Mouse (Mus musculus): ENCODE measurements around the gene Rac3.
"Not testable (repeated sequence)": the region's sequence is repeated elsewhere in the genome, so short reads cannot be mapped to it uniquely, and the experiment has no call there.

The Rac3 gene

DNA sequence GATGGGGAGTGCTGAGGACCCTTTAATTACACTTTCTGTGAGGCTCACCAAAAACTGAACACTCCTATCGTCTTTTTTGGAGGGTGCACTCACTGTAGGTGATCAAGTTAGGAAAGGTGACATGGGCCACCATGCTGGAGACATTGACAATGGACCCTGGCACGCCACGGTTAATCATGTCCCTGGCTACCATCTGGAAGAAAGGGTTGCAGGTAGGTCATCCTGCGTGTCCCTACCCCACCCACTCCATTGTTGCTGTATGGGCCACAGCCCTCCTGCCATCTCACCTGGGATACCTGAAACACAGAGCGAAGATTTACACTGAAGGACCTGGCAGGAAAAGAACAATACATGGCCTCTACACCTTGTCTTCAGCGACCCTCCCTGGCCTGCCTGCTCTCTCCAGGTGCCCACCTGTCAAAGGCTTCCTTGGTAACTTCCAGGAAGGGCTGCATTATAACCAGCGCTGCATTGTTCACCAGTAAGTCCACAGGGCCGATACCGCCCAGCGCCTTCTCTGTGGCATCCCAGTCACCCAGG, 9.1 kb downstream of the Rac3 start:
- DNase-seq: no peak

DNA sequence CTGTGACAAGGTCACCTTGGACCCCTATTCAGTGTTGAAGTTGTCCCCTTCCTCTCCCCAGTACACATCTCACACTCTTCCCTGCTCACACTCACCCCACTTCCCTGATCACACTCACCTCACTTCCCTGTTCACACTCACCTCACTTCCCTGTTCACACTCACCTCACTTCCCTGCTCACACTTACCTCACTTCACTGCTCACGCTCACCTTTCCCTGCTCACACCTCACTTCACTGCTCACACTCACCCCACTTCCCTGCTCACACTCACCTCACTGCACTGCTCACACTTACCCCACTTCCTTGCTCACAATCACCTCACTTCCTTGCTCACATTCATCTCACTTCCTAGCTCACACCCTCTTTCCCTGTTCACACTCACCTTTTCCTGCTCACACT, 10.1 kb downstream of the Rac3 start:
- DNase-seq: no peak

GRCm38 (mm10) chr11:120731858-120732680, 10.8 kb downstream of the Rac3 start, which contains the start of gene Cbr2:
Gene Cbr2, minus strand, starts transcription at chr11:120732114.
- DNase-seq: no peak

GRCm38 (mm10) chr11:120733521-120733920, 12.3 kb downstream of the Rac3 start:
- no peak for DNase-seq

GRCm38 (mm10) chr11:120736424-120736823, 15.2 kb downstream of the Rac3 start:
- DNase-seq: no peak

DNA sequence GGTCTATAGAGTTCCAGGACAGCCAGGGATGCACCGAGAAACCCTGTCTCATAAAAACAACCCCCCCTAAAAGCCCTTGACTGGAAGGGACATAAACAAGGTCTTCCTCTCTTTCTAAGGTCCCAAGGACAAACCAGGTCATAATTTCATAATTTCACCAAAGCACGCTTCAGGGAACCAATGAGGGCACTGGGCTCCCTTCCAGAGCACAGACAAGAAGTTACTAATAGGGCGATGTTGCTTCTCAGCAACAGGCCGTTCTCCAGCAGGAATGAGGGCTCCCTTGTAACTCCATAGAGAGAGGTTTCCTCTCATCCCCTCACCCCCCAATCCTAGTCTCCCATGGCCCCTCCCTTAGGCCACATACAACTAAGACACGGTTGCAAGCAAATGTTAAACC, 19.7 kb downstream of the Rac3 start:
- no peak for DNase-seq

- DNase-seq: no peak
These were observed 22.9 kb downstream of the Rac3 start for GRCm38 (mm10) chr11:120744121-120744701.

- DNase-seq: no peak
These were observed 26.7 kb downstream of the Rac3 start for GRCm38 (mm10) chr11:120747974-120748373.

DNA sequence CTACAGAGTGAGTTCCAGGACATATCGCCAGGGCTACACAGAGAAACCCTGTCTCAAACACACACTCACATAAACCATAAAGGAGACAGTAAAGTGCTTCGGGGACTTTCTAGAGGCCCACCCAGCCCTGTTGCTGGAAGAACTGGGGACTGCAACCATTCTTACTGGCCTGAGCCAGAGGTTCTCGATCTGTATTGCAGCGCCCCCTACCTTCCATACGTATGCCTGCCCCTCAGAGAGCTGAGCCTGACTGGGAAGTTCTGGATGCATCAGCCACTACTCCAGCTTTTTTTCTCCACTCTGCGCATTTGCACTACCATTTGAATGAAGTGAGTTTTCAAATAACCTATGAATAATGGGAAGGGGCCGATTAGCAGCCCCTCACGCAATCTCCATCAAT, 28.2 kb downstream of the Rac3 start:
- DNase-seq: peak; percentile 43

- no peak for DNase-seq
These were observed 30.3 kb downstream of the Rac3 start for GRCm38 (mm10) chr11:120751606-120752005.

GRCm38 (mm10) chr11:120760236-120760635, 39.0 kb downstream of the Rac3 start:
- no peak for DNase-seq

- no peak for DNase-seq
These were observed 40.8 kb downstream of the Rac3 start for GRCm38 (mm10) chr11:120761811-120762671.

- DNase-seq: not testable (repeated sequence)
These were observed 41.4 kb downstream of the Rac3 start, which contains the start of gene Hmga1b for GRCm38 (mm10) chr11:120762672-120763041. Gene Hmga1b, plus strand, starts transcription at chr11:120762794.

GRCm38 (mm10) chr11:120763121-120763999, 42.1 kb downstream of the Rac3 start:
- DNase-seq: not testable (repeated sequence)

DNA sequence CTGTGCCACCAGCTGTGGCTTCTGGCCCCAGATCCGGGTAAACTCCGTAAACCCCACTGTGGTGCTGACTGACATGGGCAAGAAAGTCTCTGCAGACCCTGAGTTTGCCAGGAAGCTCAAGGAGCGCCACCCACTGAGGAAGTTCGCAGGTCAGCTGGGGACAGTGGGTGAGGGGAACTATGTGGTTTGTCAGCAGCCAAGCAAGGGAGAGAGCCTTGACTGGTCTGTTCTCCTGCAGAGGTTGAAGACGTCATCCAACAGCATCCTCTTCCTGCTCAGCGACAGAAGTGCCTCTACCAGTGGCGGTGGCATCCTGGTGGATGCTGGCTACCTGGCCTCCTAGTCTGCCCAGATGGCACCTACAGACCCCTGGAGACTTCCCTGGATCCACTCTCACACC, 45.8 kb downstream of the Rac3 start:
- not testable (repeated sequence) for DNase-seq

- DNase-seq: no peak
These were observed 46.9 kb downstream of the Rac3 start for GRCm38 (mm10) chr11:120768206-120768605.

DNA sequence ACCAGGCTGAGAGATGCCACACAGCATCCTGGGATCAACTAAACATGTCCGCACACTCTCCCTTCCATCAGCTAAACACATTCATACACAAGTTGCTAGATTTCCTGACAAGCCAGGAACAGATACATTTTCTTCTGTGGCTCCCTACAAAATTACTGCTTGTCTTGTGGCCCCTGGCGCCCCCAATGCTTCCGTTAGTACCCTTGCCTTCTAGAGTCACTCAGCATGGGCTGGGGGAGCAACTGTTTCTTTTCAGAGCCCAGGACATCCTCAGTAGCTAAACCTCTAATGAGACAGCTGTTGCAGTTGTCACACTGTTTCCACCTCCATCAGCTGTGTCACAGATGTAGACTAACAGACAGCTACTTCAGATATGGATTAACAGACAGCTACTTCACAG, 51.5 kb downstream of the Rac3 start:
- no peak for DNase-seq

All from embryo, embryonic 11 days (tissue).